Mouse (Mus musculus): ENCODE results near the gene Atp8b3.
A peak's percentile ranks its signal among the peaks of the same experiment; 100 is the strongest.

Atp8b3 gene

GRCm38 (mm10) chr10:80513739-80514138 lies 25.2 kb downstream of the Atp8b3 start:
- DNase-seq, result no peak

DNA sequence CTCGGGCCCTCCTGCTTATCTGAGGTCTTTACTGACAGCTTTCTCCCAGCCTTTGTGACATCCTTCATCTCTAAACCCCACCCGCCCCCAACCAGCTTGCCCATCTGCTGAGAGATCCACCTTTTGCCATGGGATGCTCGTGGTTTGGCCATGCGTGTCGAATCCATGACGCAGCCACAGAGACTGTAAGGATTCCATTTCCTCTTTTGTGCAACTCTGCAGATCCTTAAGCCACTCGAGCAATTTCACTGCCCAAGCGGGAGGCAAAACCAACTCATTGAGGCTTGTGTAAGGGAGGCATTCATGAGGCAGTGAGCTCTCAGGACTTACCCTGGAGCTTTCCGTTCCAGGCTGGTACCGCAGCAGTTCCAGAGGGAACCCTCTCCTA lies 28.7 kb downstream of the Atp8b3 start:
- DNase-seq, result peak; percentile 20

DNA sequence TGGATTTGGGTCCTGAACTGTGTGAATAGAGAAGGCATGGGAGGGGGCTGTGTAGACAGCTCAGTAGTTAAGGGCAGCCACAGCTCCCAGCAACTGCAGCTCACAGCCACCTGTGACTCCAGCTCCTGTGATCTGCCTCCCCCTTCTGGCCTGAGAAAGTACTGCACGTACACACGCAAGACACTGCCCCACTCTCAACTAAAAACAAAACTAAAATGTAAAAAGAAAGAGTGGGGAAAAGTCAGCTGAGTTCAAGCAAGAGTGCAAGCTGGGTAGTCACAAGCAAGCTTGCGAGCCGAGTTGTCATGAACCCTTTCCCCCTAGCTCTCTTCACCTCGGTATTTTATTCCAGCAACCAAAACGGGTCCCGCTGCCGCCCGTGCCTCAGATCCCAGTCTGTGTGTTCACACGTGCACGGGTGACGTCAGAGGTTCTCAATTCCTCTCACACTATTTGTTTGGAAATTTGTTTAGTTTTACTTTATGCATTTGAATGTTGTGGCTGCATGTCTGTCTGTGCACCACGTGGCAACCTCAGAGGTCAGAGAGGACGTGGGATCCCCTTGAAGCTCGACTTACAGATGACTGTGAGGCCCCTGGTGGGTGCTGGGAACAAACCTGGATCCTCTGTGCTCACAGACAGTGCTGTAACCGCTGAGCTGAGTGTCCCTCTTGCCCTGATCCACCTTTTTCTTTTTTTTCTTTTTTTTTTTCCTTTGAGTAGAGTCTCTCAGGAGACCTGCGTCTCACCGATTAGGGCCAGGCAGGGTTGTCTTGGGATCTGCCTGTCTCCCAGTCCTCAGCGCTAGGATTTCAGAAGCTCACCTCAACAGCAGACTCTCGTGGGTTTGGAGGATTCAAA lies 29.3 kb downstream of the Atp8b3 start:
- peak; percentile 90 for DNase-seq

- peak; percentile 80 for DNase-seq
These were observed 32.7 kb downstream of the Atp8b3 start for GRCm38 (mm10) chr10:80506222-80506621.

GRCm38 (mm10) chr10:80504724-80505123 lies 34.2 kb downstream of the Atp8b3 start:
- DNase-seq, result no peak

DNA sequence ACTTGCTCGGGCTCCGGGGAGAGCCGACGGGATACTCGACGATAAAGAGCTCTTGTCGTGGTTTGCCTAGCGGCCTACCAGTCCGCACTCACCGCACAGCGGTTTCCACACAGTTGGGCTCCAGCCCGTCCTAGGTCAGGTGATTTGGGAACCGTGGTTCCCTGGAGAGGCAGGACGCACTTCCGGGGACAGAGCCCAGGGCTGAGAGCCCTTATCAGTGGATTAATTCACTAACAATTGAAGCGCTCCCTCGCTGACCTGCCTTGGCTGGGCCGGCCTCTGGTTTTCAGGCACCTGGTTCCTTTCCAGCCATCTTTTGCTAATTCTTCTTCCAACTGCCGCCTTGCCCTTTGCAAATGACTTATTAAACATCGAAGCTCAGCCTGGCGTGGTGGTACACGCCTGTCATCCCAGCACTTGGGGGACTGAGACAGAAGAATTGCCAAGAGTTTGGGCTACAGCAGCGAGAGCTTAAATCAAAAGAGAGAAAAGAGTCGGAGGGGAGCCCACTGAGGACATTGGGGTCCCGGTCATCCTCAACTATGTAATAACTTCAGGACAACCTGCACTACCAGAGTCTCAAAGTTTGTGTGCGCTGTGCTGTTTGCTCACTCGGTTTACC lies 35.2 kb downstream of the Atp8b3 start:
- DNase-seq, result peak; percentile 81

DNA sequence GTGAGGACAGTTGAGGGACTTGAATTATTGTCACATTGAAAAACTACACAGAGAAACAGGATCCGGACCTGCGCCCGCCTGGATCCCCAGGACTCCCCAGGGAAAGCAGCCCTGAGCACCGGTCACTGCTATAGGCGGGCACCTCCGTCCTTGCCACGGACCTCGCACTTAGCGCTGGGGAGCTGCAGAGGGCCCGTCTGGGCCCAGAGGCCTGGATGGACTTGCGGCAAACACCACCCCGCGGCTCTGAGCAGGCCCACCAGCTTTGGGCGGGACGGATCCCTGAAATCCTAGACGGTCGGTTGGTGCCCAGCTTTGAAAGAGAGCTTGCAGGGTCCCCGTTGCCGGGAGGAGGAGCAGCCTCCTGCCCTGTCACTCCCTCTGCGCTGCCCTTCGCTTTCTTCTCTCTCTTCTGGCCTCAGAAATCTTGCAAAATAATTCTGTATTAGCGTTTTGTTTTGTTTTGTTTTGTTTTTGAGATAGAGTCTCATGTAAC lies 36.1 kb downstream of the Atp8b3 start:
- no peak for DNase-seq

DNA sequence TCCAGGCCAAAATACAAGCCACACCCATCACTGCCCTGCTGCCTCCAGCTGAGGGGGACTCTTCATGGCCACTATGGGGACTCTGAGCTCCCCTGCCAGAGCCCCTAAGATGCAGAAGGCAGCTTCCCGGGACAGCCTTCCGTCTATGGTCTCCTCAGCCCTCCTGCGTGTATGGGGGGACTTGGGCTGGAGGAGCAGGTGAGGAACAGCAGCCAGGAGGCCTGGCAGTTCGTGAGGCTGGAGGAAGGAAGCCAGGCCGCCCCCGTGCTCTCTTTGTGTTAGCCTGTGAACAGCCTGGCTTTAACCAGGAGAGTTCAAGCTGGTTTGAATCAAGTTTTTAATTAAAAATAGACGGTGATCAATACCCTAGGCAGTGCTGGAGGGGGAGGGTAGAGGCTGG lies 36.6 kb downstream of the Atp8b3 start:
- DNase-seq, result no peak

GRCm38 (mm10) chr10:80496421-80496820 lies 42.5 kb downstream of the Atp8b3 start:
- no peak for DNase-seq

- no peak for DNase-seq
These were observed 43.0 kb downstream of the Atp8b3 start for GRCm38 (mm10) chr10:80495901-80496300.

GRCm38 (mm10) chr10:80494732-80495131 lies 44.2 kb downstream of the Atp8b3 start, which contains the start of gene Onecut3:
TSS of gene Onecut3 (plus strand) at chr10:80494835.
- peak; percentile 52 for DNase-seq

GRCm38 (mm10) chr10:80490051-80490450 lies 48.9 kb downstream of the Atp8b3 start:
- DNase-seq, result peak; percentile 73

DNA sequence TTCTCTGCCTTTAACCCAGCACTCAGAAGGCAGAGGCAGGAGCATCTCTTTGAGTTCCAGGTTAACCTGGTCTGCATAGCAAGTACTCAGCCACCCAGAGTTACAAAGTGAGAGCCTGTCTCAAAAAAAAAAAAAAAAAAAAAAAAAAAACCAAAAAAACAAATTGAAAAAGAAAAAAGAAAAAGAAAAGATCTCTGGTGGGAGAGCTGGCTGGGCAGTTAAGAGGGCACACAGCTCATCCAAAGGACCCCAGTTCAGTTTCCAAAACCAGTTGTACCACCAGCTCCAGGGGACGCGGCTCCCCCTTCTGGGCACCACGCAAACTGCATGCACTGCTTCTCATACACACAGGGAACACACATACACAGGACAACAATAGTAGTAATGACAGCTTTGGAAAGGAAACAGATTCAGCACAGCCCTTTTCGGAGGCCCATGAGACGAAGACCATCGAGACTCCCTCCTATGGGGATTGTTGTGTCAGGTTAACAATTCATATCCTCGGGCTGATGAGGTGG lies 52.0 kb downstream of the Atp8b3 start:
- DNase-seq, result peak; percentile 20

GRCm38 (mm10) chr10:80481002-80481401 lies 57.9 kb downstream of the Atp8b3 start:
- no peak for DNase-seq

- DNase-seq, result no peak
These were observed 60.4 kb downstream of the Atp8b3 start for GRCm38 (mm10) chr10:80478531-80478930.

DNA sequence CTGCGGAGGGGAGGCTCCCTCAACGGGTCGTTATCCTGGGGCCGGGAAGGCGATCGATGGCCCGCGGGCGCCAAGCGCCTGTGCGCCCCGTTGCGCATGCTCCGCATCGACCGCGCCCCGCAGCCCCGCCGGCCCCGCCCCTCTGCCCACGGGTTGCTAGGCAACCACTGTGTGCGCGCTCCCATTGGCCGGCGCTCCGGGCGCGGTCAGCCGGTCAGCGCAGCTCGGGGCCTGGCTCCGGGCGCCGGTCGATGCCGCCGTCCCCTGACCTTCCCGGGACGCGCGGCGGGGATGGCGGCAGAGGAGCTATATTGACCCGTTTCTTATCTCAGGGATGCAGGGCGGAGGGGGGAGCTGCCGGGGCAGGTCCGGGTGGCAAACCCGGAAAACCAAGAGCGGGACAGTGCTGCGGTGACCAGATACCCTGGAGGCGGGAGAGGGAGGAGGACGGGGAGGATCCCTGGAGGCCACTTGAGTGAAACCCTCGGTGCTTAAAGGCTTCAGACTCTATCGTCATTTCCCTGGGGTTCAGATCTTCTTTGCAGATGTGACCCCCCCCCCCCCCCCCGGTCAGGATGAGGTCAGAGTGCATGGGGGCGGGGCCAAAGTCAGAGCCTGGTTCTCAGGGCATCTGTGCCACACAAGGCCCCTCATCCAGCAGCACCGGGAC lies 63.5 kb downstream of the Atp8b3 start:
- DNase-seq, result peak; percentile 90
